Mouse (Mus musculus) left cerebral cortex, postnatal 10 days (tissue): ENCODE data around the gene Ctxn1. TPM values are rescaled to one million over a fixed set of nuclear protein-coding genes. Genes with fewer than 3 reads are reported as not detected.

ENCODE experiments used
- DNase-seq, 2 experiments: peaks; one replicate each; pipeline ENCODE4 v3.0.0; 2021 to 2022; ENCODE audit warnings: low spot score in 2 of 2, mixed read lengths in 1 of 2; ENCODE audit errors: extremely low spot score in 1 of 2
- intact Hi-C: fragments of 180-260 bp; cut with DNase I; formaldehyde crosslinking; loops from one replicate; pipeline ENCODE4 v1.15.1; 2025
- total RNA-seq, 2 experiments: library from RNA; stranded (reverse); gene quantifications; 2 replicates each; pipeline ENCODE4 v1.2.3; 2021

Gene Ctxn1
- total RNA-seq: 100 to 1,000 TPM; 508 to 519 TPM

DNA sequence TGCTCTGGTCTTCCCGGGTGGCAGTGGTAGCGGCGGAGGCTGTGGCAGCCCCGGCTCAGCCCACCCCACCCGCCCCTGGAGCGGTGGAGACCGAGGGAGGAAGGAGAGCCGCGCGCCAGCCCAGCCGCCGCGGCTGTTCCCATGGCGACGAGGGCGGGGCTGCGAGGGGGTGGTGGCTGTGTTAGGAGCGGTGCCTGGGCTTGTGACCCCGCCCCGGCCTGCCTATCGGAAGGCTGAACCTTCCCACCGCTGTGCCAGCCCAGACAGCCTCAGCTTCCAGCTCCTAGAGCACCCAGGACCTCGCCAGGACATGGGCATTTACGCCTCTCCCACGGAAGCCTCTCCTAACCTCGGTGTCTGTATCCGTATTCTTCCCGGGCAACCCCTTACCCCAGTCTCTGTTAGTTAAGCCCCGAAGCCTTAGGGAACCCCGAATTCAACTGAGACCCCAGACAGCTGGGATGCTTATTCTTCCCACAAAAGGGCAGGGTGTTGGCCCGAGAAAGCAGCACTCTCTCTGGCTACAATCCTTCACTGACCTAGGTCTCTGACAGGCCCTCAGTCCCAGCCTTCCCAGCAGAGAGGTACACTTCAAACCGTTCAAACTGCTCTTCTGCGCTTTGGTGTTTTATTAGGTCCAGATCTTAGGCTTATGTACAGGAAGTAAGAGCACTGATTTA is at the start of gene Ctxn1:
Ctxn1 (minus strand) TSS at position 150 of the 680 bp plus-strand sequence.
- DNase-seq: peak; percentile 90 to 98
- intact Hi-C loops: loop anchor here (10.0 kb wide), 1 partner anchor 326 kb away; no protein-coding TSS in a partner anchor

- no peak for DNase-seq
- intact Hi-C loops: no loop called here
Measured at GRCm38 (mm10) chr8:4305838-4306237, 46.8 kb upstream of the Ctxn1 start.

DNA sequence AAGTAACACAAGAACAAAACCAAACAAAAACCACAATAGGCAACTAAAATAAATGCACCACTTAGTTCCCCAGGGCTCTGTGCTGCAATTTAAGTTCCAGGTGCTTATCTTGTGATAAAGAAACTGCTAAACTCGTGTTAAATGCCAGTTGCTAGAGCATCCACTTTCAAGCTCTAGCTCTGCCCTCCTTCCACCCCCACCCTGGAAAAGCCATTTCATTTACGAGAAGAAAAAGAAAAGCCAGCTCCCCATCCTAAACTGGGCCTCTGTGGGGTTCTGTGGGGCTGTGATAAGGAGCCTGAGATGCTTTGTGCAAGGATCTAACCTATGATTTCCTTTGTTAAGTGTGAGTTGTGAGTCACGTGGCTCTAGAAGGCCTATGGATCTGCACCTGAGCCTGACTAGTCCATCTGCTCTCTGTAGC is 45.1 kb upstream of the Ctxn1 start:
- intact Hi-C loops: no loop called here
- no peak for DNase-seq

GRCm38 (mm10) chr8:4297822-4298221 is 38.7 kb upstream of the Ctxn1 start:
- no peak for DNase-seq
- intact Hi-C loops: no loop called here

DNA sequence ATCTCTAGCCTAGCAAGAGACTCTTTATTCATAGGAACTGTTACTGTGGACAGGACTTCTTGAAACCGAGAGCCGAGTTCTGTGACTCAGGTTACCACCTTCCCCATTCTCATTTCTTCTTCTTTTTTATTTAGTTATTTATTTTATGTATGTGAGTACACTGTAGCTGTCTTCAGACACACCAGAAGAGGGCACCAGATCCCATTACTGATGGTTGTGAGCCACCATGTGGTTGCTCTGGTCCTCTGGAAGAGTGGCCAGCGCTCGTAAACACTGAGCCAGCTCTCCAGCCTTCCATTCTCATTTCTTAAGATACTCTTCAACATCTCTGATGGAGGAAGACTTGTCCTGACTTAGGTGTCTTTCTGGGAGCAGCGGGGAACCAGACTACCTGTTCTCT is 33.7 kb upstream of the Ctxn1 start:
- intact Hi-C loops: no loop called here
- no peak for DNase-seq

GRCm38 (mm10) chr8:4276111-4276465 is 17.0 kb upstream of the Ctxn1 start:
- intact Hi-C loops: no loop called here

DNA sequence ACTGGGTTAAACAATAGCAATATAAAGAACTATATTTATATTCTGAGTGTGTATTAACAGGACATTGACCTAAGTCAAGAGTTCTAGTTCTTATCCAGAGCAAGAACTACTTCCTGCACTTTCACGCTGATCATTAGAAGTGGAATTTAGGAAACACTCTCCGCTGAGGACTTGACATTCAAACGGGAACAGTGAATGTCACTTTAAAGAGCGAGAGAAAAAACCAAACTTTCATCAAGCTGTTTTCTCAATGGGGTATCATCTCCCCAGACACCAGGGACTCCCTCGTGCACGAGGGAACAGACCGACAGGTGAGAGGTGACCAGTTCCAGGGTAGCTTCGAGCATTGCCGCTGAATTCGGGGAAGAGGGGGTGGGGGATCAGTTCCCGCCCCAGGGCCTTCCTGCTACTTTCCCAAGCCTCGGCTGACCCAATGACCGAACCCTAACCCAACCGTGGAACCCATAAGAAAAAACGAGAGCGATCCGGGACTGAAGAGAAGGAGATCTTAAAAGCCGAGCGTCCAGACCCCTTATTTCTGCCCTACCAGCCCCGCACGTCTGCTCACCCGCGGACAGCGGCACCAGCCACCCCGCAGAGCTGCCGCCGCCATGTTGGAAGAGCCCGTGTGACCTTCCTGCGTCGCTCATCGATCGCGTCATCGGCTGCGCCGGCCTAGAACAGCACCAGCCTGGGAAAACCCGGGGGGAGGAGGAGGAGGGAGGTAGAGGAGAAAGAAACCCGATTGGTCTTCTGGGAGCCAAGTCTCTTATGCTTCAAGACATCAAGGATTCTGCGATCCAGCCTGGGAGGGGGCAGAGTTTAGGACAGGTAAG is 16.4 kb upstream of the Ctxn1 start, which contains the start of gene Timm44:
Timm44 (minus strand) TSS at position 639 of the 836 bp plus-strand sequence.
- peak; percentile 95 to 98 for DNase-seq
- intact Hi-C loops: no loop called here

More at GRCm38 (mm10) chr8:4276111-4276465, 17.0 kb upstream of the Ctxn1 start:
- no peak for DNase-seq

GRCm38 (mm10) chr8:4269609-4270008 is 10.5 kb upstream of the Ctxn1 start:
- no peak for DNase-seq
- intact Hi-C loops: no loop called here

DNA sequence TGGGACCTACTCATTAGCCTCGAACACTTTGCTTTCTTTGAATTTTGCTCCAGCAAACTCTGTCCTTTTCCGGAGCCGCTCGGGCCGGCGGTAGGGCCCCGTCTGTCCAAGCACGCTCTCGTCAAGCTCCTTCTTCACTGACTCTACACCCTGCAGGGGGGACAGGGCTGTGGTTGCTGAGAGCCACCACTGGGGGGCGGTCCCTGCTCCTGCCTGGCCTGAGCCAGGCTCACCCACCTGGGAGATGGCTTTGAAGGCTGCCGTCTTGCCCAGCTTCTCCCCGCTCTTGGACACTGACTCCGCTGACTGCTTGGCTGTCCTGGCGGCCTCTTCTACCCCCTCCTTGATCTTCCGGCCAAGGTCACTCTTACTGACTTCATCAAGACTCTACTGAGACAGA is 8.6 kb upstream of the Ctxn1 start:
- intact Hi-C loops: no loop called here
- peak in 1 of 2 experiments; percentile 56 for DNase-seq

DNA sequence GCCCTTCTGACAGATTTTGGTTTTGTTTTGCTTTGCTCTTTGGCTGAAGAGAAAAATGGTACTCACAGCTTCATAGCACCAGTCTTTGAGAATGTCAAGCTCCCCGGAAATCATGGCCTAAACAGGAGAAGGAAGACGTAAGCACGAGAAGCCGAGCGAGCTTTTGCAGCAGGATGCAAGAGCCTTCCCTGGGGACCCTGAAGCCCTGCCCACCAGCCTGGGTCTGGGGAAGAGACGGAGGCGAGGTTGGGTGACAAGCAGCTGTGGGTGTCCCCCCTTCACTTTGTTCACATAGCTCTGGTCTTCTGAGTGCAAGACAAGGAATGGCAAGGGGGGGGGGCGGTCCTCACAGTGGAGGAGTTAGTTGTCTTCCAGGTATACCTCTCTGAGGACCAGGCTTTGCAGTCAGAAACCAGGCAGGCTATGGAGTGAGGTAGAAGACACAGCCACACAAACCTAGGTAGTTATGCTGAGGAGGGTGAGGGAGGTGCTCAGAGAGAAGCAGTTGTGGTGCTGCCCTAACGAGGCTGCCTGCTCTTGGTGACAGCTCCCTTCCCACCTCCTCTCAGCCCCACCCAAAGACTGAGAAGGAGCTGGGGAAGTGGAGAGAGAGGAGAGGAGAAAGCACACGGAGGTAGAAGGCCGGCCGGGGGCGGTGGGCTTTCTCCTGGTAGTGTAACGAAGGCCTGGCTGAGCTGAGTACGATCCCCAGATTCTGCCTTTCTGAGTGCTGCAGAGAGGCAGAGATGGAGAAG is 6.3 kb upstream of the Ctxn1 start:
- intact Hi-C loops: no loop called here
- DNase-seq: peak in 1 of 2 experiments; percentile 61

DNA sequence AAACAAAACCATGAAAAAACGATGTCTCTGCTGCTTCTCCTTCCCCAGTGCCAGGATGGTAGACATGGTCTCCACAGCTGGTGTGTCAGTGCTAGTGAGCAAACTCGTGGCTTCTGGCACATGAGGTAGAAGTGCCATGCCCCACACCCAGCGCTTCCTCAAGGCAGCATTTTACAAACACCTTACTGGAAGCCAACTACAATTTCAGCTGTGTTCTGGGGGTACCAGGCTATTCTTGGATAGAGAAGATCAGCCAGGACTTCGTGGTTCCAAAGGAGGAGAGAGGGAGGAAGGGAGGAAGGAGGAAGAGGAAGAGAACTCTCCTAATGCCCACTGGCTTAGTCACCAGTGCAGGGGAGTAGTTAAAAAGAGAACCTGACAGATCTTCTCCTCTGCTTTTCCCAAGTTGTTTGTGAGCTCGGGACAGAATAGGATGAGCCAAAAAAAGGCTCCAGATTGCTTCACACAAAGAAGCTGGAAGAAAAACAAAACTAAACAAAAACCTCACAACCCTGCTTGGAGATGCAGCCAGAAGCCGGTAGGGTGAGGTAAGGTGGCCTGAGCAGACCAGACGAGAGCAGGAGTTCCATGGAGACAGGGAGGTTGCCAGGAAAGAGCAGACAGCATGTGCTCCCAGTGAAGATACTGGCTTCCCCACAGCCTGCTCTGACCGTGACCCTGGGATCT is 4.2 kb upstream of the Ctxn1 start:
- intact Hi-C loops: no loop called here
- DNase-seq: no peak

DNA sequence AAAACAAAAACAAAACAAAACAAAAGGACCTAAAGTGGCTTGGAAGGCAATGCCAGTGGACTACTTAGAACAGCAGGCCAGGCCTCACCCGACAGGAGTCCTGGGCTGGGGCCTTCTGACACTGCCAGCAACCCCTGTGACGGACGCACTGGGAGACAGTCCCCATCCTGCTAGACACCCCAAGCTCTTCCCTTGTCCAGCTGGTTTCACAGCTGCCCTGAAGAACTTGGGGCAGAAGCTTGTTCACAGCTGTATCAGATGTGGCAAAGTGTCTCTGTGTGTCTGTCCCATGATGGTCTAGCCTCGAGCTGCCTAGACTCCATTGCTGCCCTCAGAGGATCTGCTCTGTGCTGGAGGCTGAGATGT is 714 bp upstream of the Ctxn1 start:
- intact Hi-C loops: loop anchor here (10.0 kb wide), 1 partner anchor 325 kb away; no protein-coding TSS in a partner anchor

DNA sequence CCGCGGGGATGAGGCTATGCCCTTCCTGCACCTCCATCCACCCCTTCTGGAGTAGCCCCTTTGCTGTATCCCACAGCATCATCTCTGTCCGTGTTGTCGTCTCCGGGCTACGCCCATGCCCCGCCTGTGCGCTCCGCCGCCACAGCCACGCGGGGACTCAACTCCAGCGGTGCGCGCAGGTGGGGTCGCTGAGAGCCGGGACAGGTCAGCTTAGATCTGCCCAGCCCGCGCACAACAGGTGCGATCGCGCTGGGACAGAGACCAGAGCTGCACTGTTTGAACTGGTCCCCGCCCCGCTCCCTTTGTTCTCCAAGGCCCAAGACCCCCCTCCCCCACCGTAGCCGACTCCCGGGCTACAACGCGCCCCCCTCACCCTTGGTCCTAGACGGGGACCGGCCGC is 396 bp downstream of the Ctxn1 start:
- peak in 1 of 2 experiments; percentile 85 for DNase-seq
- intact Hi-C loops: loop anchor here (10.0 kb wide), 1 partner anchor 326 kb away; no protein-coding TSS in a partner anchor

More for the DNA sequence above, 714 bp upstream of the Ctxn1 start:
- DNase-seq: no peak

- DNase-seq: peak; percentile 83 to 90
- intact Hi-C loops: loop anchor here (10.0 kb wide), 1 partner anchor 327 kb away; no protein-coding TSS in a partner anchor
Measured at GRCm38 (mm10) chr8:4258233-4258632, 841 bp downstream of the Ctxn1 start.

GRCm38 (mm10) chr8:4257350-4257749 is 1.7 kb downstream of the Ctxn1 start:
- no peak for DNase-seq
- intact Hi-C loops: loop anchor here (10.0 kb wide), 1 partner anchor 327 kb away; no protein-coding TSS in a partner anchor

DNA sequence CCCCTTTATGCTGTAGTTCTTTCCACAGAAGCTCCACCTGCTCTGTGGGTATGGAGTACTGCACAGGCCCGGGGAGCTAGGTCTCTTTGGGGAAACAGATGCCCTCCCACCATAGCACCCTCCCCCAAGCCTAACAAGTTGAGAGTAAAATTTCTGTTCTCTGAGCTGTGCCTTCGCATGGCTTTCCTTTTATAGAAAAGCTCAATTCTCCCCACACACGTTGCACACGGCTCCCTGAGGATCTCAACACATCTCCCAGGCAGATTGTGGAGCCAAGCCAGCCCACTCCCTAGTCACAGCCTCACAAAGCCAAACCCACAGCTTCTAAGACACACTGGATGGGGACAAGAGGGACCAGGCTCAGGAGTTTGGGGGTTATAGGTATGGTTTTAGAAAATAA is 2.2 kb downstream of the Ctxn1 start:
- intact Hi-C loops: loop anchor here (10.0 kb wide), 1 partner anchor 328 kb away; no protein-coding TSS in a partner anchor
- DNase-seq: peak; percentile 81 to 85

GRCm38 (mm10) chr8:4255471-4255870 is 3.6 kb downstream of the Ctxn1 start:
- DNase-seq: peak in 1 of 2 experiments; percentile 27
- intact Hi-C loops: loop anchor here (10.0 kb wide), 1 partner anchor 329 kb away; no protein-coding TSS in a partner anchor

DNA sequence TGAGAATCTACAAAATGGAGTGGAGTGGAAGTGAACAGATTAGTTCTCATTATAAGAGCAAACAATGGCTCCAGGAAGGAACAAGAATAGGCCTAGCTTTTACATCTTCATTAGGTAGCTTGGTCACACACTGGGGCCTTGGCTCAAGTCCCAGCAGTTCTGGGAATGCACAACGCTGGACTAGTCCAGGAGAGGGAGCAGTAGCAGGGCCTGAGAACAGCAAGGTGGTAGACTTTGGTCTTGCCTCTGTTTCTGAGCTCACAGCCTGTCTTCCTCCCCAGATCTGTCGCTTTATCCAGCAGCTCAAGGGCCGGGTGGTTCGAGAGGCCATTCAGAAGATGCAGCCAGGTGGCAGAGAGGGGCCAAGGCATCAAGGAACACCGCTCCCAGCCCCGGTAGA is 5.1 kb downstream of the Ctxn1 start:
- intact Hi-C loops: loop anchor here (5.0 to 10.0 kb wide), 2 partner anchors 68 to 331 kb away; no protein-coding TSS in a partner anchor
- peak; percentile 74 to 86 for DNase-seq
